20 mouse cellular contexts compared by ENCODE assay signal in genomic region chr5:34395850-34396540, GRCm38 (mm10).
"Had no signal": no experiment of that assay in that cellular context is flagged by ENCODE, and none has a peak within 500 bp of the region (broad histone marks: within the 10 kb centered on the region; RNA-seq: fewer than 3 reads in every experiment).

No protein-coding gene starts in this region.

- H3K9me3 ChIP-seq: kidney, embryonic 15.5 days; limb, embryonic 12.5 days; limb, embryonic 15.5 days; midbrain, embryonic 13.5 days had no signal

- H3K4me3 ChIP-seq: kidney, embryonic 15.5 days; limb, embryonic 12.5 days; limb, embryonic 15.5 days; midbrain, embryonic 13.5 days had no signal

- H3K27ac ChIP-seq: kidney, embryonic 15.5 days; limb, embryonic 12.5 days; limb, embryonic 15.5 days; liver, embryonic 14.5 days; macrophage; midbrain, embryonic 13.5 days; stomach, postnatal 0 days had no signal

- H3K4me1 ChIP-seq: kidney, embryonic 15.5 days; limb, embryonic 12.5 days had no signal

- H3K36me3 ChIP-seq: kidney, embryonic 15.5 days; limb, embryonic 12.5 days; limb, embryonic 15.5 days; midbrain, embryonic 13.5 days had no signal

- H3K4me2 ChIP-seq: kidney, embryonic 15.5 days; limb, embryonic 12.5 days; limb, embryonic 15.5 days; liver, embryonic 11.5 days; lung, embryonic 14.5 days; midbrain, embryonic 13.5 days had no signal

- H3K9ac ChIP-seq: kidney, embryonic 15.5 days; limb, embryonic 12.5 days; limb, embryonic 15.5 days; liver, embryonic 14.5 days; liver, postnatal 0 days; lung, embryonic 14.5 days; midbrain, embryonic 13.5 days had no signal

- DNase-seq: kidney, adult 11 months; kidney, adult 8-10 months; kidney, postnatal 10 days; kidney, postnatal 36 days; left cerebral cortex, postnatal 4 days; liver, postnatal 0 days; lung, embryonic 14.5 days; right cerebral cortex, adult 18-20 months; right cerebral cortex, postnatal 14 days; right cerebral cortex, postnatal 4 days; thymus, postnatal 25 days had no signal

- H3K27me3 ChIP-seq: kidney, embryonic 15.5 days; limb, embryonic 12.5 days; limb, embryonic 15.5 days; midbrain, embryonic 13.5 days had no signal

- ATAC-seq: liver, postnatal 0 days; lung, postnatal 0 days; midbrain, embryonic 13.5 days had no signal
